Mouse (Mus musculus): ENCODE data around the gene Anks1b.
"Not testable (repeated sequence)": the region's sequence is repeated elsewhere in the genome, so short reads cannot be mapped to it uniquely, and the experiment has no call there.

Anks1b gene

GRCm38 (mm10) chr10:90596576-90596975 lies 723.3 kb downstream of the Anks1b start:
- DNase-seq: peak; percentile 21

GRCm38 (mm10) chr10:90599149-90599548 lies 725.8 kb downstream of the Anks1b start:
- DNase-seq: no peak

DNA sequence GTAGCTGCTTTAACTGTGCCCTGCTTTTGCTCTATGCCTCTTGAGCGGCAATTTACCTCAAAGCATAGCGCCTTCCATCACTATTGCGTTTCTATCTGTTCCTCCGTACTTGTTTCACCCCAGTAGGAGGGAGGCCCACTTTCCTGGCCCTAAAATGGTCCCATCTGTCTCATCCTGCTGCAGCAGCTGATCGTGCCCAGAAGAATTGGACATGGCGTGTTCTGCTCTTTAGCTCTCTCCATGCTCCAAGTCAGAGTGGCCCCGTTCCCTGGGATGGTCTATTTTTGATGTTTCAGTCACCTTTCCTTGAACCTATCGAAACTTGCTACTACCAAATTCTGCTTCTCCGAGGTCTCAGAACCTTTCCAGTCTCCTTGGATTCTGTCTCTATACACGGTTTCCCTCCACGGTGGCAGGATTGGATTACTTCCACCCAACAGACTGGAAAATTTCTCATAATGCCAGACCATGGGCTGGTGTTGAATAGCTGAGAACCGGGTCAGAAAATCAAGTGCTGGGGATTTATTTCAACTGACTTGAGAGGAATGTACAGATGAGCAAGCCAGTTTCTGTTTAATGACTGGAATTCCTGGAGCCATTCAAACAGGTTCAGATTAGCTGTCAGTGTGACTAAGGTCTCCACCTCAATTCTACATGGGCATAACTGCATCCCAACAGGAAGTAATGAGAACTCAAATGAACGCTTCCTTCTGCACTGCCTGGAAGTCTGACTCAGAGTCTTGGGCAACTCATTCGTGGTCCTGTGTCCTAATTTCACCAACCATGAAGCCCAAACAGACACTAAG lies 726.6 kb downstream of the Anks1b start:
- DNase-seq: no peak

- DNase-seq: no peak
These were observed 734.3 kb downstream of the Anks1b start for GRCm38 (mm10) chr10:90607586-90607985.

GRCm38 (mm10) chr10:90609437-90609836 lies 736.1 kb downstream of the Anks1b start:
- no peak for DNase-seq

DNA sequence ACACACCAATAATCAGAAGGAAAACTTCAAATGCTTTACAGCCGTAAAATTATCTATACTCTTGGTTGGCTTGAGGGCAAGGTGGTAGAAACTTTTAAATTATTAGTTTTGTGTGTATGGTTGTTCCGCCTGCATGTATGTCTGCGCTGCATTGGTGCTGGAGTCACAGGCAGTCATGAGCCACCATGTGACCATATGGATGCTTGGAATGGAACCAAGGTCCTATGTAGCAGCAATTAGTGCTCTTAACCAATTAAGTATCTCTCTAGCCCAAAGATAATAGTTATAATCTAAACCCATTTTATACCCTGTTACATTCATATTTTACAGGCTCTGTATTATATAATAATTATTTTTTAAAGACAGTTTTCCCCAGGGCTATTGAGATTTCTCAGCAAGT lies 739.7 kb downstream of the Anks1b start:
- DNase-seq: no peak

DNA sequence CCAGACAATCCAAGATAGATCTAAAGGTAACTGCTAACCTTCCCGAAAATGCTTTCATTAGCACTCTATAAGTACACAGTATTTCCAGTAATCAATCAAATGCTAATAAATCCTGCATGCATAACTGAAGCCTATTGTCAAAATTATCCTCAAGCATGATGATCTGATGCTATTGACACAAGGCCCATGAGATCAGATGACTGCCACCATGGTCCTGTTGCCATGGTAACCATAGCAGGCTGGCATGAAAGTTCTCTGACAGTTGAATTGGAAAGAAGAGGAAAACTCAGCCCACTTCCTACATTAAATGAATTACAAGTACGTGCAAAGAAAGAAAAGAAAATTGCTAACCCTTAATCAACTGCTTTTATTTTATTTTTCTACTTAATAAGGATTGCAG lies 741.9 kb downstream of the Anks1b start:
- DNase-seq: peak; percentile 16

DNA sequence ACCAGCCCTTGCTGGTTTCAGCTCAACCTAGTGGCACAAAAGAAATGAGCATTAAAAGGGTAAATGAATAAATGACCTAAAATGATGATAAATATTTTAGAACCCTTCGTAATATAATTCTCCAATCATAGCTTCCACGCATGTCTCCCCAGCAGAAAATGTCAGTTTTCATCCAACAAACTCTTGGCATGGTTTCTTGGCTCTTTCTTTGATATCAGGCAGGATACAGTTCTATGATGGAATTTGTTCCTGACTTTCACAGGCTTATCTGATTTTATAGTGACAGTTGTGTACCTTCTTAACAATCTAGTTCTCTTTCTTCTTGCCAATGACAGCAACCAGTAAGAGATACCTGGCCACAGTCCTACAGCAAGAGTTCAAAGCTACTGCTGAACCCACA lies 743.3 kb downstream of the Anks1b start:
- no peak for DNase-seq

DNA sequence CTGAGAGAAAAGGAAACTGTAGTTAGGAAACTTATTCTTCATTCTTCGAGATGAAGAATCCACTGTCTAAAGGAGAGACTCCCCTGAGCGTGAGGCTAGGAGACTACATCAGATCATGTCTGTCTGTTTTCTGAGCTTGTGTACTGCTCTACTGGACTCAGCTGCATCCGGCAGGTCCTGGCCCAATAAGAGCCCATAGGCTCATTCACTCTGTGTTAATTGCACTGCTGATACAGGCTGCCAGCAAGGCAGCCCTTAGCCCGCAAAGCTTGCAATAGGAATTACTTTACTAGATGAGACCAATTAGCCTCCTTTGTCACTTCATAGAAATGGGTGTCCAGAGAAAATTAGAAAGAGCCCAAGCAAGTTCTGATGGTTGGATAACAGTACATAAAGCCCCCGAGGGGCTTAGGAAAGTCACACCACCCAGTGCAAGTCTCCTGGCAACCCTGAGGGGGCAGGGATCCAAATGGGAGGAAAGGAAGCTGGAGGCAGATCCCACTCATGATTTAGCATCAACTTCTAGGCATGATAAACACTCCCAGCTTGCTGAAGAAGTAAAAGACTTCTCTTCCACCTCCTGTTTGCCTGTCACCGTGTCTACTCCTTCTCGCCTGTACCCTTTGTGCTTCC lies 744.5 kb downstream of the Anks1b start:
- no peak for DNase-seq

DNA sequence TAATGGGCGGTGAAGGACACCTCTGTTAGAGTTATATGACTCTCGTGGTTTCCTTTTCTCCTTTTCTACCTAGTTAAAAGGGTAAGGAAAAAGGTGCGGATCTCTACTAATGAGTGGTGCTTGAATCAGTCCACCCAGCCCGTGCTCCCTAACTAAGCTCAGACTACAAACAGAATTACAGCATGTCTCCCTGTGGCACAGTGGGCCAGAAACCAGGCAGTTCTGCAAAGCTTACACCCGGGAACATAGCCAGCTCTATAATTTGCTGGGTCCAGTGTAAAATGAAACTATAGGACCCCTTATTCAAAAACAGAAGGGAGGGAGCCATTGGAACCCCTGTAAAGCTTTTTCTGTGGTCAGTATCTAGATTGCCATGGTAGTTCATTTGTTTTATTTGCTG lies 754.2 kb downstream of the Anks1b start:
- DNase-seq: no peak

DNA sequence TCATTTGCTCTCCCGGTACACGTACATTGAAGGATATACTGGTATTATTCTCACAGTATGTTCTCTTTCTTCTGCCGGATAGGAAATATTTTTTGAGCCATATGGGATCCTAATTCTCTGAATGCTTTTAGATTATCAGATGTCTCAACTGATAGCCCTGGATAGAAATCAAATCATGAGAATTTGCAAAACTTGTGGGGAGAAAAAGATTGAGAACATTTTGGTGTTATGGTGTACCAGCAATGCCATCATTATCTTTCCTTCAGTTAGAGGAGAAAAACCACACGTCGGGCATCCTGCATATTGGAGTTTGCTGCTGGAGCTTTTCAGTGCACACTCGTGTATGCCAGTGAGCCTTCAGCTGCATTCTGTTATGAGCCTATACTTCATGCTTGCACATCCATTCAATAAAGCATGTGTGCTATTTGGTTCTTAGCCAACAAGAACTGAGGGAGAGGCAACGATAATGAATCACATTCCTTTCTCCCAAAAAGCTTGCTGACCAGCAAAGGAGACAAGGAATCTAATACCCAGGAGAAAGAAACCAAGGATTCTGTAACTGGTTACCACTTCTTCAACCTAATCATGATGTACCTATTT lies 756.9 kb downstream of the Anks1b start:
- no peak for DNase-seq

DNA sequence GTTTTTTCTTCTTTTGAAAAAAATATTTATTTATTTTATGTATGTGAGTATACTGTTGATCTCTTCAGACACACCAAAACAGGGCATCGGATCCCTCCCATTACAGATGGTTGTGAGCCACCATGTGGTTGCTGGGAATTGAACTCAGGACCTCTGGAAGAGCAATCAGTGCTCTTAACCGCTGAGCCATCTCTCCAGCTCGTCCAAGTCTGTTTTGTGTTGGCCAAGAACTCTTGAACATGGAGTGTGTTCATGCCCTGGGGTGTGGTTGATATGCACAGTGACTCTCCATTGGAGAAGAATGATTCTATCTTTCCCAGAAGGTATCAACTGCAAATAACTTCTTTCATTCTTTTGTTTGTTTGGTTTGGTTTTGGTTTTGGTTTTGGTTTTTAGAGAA lies 757.5 kb downstream of the Anks1b start:
- not testable (repeated sequence) for DNase-seq

DNA sequence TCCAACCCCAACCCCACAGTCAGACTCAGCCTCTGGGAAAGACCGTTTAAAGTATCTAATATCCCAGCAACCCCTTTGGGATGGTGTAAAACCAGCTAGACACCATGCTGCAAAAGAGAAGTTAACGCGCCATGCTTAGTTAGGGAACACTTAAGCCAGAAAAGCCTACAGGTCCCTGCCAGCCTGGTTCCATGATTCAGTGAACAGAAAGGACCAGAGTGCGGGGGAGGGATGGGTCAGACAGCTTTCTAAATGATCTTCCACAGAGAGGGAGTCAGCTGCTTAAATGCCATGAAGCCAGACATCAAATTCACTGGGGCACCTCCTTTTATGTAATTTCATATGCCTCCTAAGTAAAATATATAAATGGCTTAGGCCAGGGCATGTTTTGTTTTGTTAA lies 764.0 kb downstream of the Anks1b start:
- DNase-seq: peak; percentile 17

DNA sequence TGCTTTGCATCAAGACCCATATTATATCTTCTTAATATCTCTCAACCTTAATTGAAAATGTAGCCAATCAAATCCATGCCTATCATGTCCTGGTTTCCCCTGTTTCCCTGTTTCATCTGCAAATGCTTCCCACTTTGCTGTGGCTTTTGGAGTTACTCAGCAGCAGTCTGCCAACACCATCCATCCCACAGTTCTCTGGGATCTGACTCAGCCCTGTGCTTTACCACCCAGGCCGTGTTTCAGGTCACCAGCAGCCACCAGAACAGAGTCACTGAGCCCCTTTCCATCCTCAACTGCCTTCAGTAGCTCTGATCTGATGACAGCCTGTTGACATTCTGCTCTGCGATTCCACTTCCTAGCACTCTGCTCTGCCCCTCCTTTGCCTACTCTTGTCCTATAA lies 776.4 kb downstream of the Anks1b start:
- DNase-seq: no peak

DNA sequence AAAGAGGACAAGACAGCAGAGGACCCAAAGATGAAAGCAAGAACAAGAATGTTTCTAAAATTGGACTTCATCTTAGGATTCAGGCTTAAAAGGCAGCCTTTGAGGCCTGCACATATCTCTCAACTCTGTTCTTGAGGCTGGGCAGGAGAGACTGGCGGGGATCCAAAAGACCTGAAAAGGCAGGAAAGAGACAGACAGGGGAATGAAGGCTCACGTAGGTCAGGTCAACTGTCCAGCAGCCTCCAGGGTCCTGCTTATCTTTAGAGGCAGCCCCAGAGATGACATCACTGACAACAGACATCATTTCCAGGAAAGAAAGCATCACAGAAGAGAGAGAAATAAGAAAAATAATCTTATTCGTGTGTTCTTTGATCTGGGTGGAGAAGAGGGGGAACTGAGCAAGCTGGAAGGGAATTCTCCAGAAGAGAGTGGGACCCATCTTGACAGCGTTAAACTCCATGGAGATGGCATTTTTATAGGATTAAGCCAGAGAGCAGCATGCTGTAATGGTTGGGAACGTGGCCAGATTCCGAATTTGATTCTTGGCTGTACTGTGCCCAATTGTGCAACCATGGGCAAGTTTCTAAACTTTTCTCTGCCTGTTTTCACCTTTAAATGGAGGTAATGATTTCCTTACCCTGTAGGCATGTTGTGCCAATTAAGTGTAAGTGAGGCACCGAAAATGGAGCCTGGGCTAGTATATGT lies 784.3 kb downstream of the Anks1b start:
- DNase-seq: no peak

- DNase-seq: no peak
These were observed 793.4 kb downstream of the Anks1b start for GRCm38 (mm10) chr10:90666746-90667145.

- DNase-seq: no peak
These were observed 797.0 kb downstream of the Anks1b start for GRCm38 (mm10) chr10:90670291-90670690.

DNA sequence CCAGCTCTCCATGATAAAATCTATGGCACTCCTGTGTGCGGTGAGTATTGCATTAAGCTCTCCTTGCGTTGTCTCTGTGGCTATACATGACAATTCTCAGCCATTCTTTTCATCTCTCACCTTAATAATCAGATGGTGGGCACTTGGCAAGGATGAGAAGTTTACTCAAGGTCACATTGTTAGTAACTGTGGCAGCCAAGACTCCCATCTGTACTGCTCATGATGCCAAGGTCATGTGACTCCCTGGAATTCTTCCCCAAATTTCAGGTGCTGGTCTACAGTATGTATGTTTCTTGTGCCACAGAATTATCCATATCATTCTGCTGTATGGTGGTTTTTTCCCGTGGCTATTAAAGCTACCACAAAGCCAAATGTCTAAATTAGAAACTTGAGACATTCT lies 798.8 kb downstream of the Anks1b start:
- DNase-seq: no peak

- no peak for DNase-seq
These were observed 801.1 kb downstream of the Anks1b start for GRCm38 (mm10) chr10:90674362-90674761.

DNA sequence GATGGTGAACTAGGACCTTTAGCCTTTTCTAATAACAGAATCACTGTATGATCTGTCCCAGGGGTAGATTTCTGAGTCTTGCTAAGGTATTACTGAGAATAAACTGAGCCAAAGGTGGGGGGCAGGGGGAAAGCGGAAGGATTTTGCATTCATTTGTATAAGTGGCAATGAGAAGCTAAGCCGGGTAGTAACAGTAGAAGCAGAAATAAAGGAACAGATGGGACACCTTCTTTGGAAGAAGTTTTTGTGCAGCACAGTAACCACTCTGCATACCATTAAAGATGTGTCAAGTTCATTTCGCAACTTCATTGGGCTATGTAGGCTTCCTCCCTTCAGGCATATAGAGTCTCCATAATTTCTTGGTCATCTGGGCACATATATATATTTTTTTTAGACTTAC lies 804.1 kb downstream of the Anks1b start:
- DNase-seq: no peak

DNA sequence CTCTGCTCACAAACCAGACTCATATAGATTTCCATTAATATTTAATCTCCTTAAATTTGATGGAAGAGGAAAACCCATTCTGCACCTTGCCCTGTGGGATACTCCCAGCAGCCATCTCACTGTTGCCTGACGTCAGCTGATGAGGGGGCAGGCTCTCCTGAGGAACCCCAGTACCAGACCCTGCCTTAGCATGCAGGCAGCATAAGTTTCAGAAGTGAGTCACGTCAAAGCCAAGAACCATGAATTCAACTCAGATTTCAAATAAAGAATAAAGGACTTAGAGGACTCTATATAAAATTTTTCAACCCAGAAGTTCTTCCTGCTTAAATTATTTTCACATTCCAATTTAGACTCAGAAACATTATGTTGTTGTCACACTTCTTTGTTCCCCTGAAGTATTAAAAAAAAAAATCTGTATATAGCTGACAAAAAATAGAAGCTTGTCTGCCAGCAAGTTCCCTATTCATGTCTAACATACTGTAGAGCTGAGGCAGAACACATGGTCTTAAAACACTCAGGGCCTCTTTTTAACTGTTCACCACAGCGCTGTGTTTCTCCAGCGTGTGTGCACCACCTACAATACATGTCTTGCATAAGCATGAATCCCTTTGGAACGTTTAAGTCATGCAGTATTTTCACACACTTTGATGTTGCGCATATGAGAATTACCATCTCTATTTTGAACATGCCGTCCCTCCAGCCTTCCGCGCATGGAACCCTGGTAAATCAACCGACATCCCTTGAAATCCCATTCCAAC lies 806.6 kb downstream of the Anks1b start:
- DNase-seq: no peak

DNA sequence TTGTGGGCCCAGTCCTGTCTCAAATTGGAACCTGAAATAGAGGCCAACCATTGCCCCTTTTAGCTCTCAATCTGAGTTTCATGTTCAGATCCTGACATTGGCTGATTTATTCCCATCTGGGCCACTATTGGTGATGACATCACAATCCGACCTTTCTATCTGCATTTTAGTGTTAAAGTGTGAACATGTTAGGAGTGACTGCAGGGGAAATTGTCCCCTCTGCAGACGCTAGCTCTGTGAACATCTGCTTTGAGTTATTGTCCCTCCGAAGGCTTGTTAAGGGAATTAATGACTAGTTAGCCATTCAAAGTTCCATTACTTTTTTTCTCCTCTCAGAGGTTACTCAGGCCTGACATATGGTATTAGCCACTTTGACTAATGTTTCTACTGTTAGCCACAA lies 810.5 kb downstream of the Anks1b start:
- peak; percentile 48 for DNase-seq

- DNase-seq: no peak
These were observed 812.1 kb downstream of the Anks1b start for GRCm38 (mm10) chr10:90685367-90685766.

Measured in embryo, embryonic 11 days (tissue).